Mouse (Mus musculus): ENCODE data around the gene Agap1.

Agap1 gene

GRCm38 (mm10) chr1:89935493-89936348, 481.1 kb downstream of the Agap1 start:
- in situ Hi-C loops (cut with MboI; ENCODE audit: low pct_unique_long_range_greater_than_20kb in 1 of 2, low sequenced_read_pairs in 2 of 2, unreplicated experiment in 1 of 2): loop anchor here (25.0 kb wide), 2 partner anchors 173 to 298 kb away; no protein-coding TSS in a partner anchor

- in situ Hi-C loops (cut with MboI; ENCODE audit: low pct_unique_long_range_greater_than_20kb in 1 of 2, low sequenced_read_pairs in 2 of 2, unreplicated experiment in 1 of 2): loop anchor here (25.0 kb wide), 2 partner anchors 177 to 302 kb away; no protein-coding TSS in a partner anchor
These were observed 484.4 kb downstream of the Agap1 start for GRCm38 (mm10) chr1:89938884-89939595.

- in situ Hi-C loops (cut with MboI; ENCODE audit: low pct_unique_long_range_greater_than_20kb in 1 of 2, low sequenced_read_pairs in 2 of 2, unreplicated experiment in 1 of 2): loop anchor here (25.0 kb wide), 2 partner anchors 177 to 302 kb away; no protein-coding TSS in a partner anchor
These were observed 485.0 kb downstream of the Agap1 start for GRCm38 (mm10) chr1:89939596-89939960.

- in situ Hi-C loops (cut with MboI; ENCODE audit: low pct_unique_long_range_greater_than_20kb in 1 of 2, low sequenced_read_pairs in 2 of 2, unreplicated experiment in 1 of 2): loop anchor here (10.0 to 25.0 kb wide), 4 partner anchors 165 to 303 kb away; no protein-coding TSS in a partner anchor
These were observed 485.5 kb downstream of the Agap1 start for GRCm38 (mm10) chr1:89939981-89940726.

GRCm38 (mm10) chr1:89940961-89941524, 486.4 kb downstream of the Agap1 start:
- in situ Hi-C loops (cut with MboI; ENCODE audit: low pct_unique_long_range_greater_than_20kb in 1 of 2, low sequenced_read_pairs in 2 of 2, unreplicated experiment in 1 of 2): loop anchor here (10.0 to 25.0 kb wide), 4 partner anchors 166 to 304 kb away; no protein-coding TSS in a partner anchor

GRCm38 (mm10) chr1:89941701-89942381, 487.2 kb downstream of the Agap1 start:
- in situ Hi-C loops (cut with MboI; ENCODE audit: low pct_unique_long_range_greater_than_20kb in 1 of 2, low sequenced_read_pairs in 2 of 2, unreplicated experiment in 1 of 2): loop anchor here (10.0 to 25.0 kb wide), 4 partner anchors 167 to 305 kb away; no protein-coding TSS in a partner anchor

- in situ Hi-C loops (cut with MboI; ENCODE audit: low pct_unique_long_range_greater_than_20kb in 1 of 2, low sequenced_read_pairs in 2 of 2, unreplicated experiment in 1 of 2): loop anchor here (10.0 to 25.0 kb wide), 4 partner anchors 168 to 305 kb away; no protein-coding TSS in a partner anchor
These were observed 487.9 kb downstream of the Agap1 start for GRCm38 (mm10) chr1:89942395-89942976.

- in situ Hi-C loops (cut with MboI; ENCODE audit: low pct_unique_long_range_greater_than_20kb in 1 of 2, low sequenced_read_pairs in 2 of 2, unreplicated experiment in 1 of 2): loop anchor here (10.0 to 25.0 kb wide), 4 partner anchors 168 to 306 kb away; no protein-coding TSS in a partner anchor
These were observed 488.6 kb downstream of the Agap1 start for GRCm38 (mm10) chr1:89943202-89943601.

All from mouse embryonic stem cell (cell line).